Mouse (Mus musculus) heart, adult 2 months (tissue): ENCODE measurements around the gene Tnrc18. TPM values are rescaled to one million over a fixed set of nuclear protein-coding genes. Genes with fewer than 3 reads are reported as not detected.

Experiments
- DNase-seq, 2 experiments: peaks; one replicate each; pipeline ENCODE4 v3.0.0; 2021
- H3K27ac ChIP-seq: fragments of 200-600 bp; 2 replicates; pipeline ENCODE4 v1.8.1; 2022
- H3K27me3 ChIP-seq: fragments of 200-500 bp; 2 replicates; pipeline ENCODE4 v1.6.1; 2012; ENCODE audit warnings: mild to moderate bottlenecking, low read length, inconsistent platforms, mixed read lengths; ENCODE audit not compliant: control insufficient read depth, insufficient read depth
- H3K36me3 ChIP-seq: fragments of 200-500 bp; 2 replicates; pipeline ENCODE4 v1.6.1; 2012; ENCODE audit warnings: low read length, inconsistent platforms; ENCODE audit not compliant: control insufficient read depth, insufficient read depth
- H3K4me1 ChIP-seq: fragments of 200-500 bp; 2 replicates; pipeline ENCODE4 v1.6.1; 2011; ENCODE audit warnings: low read length; ENCODE audit not compliant: control insufficient read depth, insufficient read depth
- H3K4me3 ChIP-seq: fragments of 200-600 bp; 2 replicates; pipeline ENCODE4 v1.8.1; 2022
- H3K79me2 ChIP-seq: fragments of 200-500 bp; replicated peaks from 2 replicates; pipeline ENCODE4 v1.6.1; 2012; ENCODE audit warnings: mild to moderate bottlenecking, inconsistent platforms, low read length, moderate library complexity, mixed read lengths; ENCODE audit not compliant: control insufficient read depth, insufficient read depth
- H3K9ac ChIP-seq: fragments of 200-500 bp; 2 replicates; pipeline ENCODE4 v1.6.1; 2012; ENCODE audit warnings: low read depth, mild to moderate bottlenecking, control low read depth, inconsistent platforms, low read length, mixed read lengths
- CTCF ChIP-seq: fragments of 200-600 bp; IDR thresholded peaks from 2 replicates; pipeline ENCODE4 v1.8.1; 2022; ENCODE audit warnings: antibody characterized with exemption, mild to moderate bottlenecking, moderate library complexity
- EP300 ChIP-seq: fragments of 200-500 bp; IDR thresholded peaks from 2 replicates; pipeline ENCODE4 v1.6.1; 2011; ENCODE audit warnings: low read depth, low read length, control low read depth; ENCODE audit not compliant: insufficient read depth
- POLR2A ChIP-seq: fragments of 200-500 bp; IDR thresholded peaks from 2 replicates; pipeline ENCODE4 v1.6.1; 2011; ENCODE audit warnings: mild to moderate bottlenecking, low read depth, low read length, control low read depth; ENCODE audit not compliant: insufficient read depth
- WGBS: fragments of 180-500 bp; shearing (Covaris S2); methylation state at CpG from one replicate; pipeline ENCODE4 v1.1.7; 2018; 5-methylcytosine and 5-hydroxymethylcytosine counted together
- intact Hi-C: fragments of 180-260 bp; cut with DNase I; formaldehyde crosslinking; loops from one replicate; pipeline ENCODE4 v1.15.1; 2025
- polyA plus RNA-seq: library from polyadenylated mRNA; depleted of rRNA; stranded (reverse); fragments of >200 nt; gene quantifications from 2 replicates; pipeline ENCODE4 v1.2.3, GENCODE M21; 2012
- total RNA-seq, 2 experiments: library from RNA; stranded (reverse); gene quantifications; 2 replicates each; pipeline ENCODE4 v1.2.3; 2021

Gene Tnrc18
- total and polyA plus RNA-seq, 3 experiments: 18.5 to 60.3 (median 49.7) TPM

- H3K27me3 ChIP-seq: peaks cover 5% of the 10 kb centered on the region
- 0 out of 2 replicates have a peak overlapping the region, but pooled peaks have one; percentile 9 for H3K9ac ChIP-seq
- peak overlapping the region; percentile 46 for H3K4me3 ChIP-seq
- no peak for DNase-seq
- WGBS: under 1% methylated on average over 59 of the region's 72 CpGs
- no peak overlapping the region for H3K27ac ChIP-seq
- H3K79me2 ChIP-seq: no peaks in the 10 kb centered on the region
- H3K36me3 ChIP-seq: no peaks in the 10 kb centered on the region
- H3K4me1 ChIP-seq: no peaks in the 10 kb centered on the region
- intact Hi-C loops: no loop called here
- no peak for TF ChIP-seq EP300
- no peak for TF ChIP-seq POLR2A
- TF ChIP-seq CTCF: no peak
Observed at GRCm38 (mm10) chr5:142701651-142702510, 115.6 kb downstream of the Tnrc18 start.

GRCm38 (mm10) chr5:142700842-142701589, 116.4 kb downstream of the Tnrc18 start:
- TF ChIP-seq CTCF (no peak), EP300 (no peak), POLR2A (no peak)
- Histone ChIP-seq H3K27ac (no peak overlapping the region), H3K4me1 (no peaks in the 10 kb centered on the region), H3K27me3 (peaks cover 5% of the 10 kb centered on the region), H3K36me3 (no peaks in the 10 kb centered on the region), H3K9ac (no peak overlapping the region), H3K79me2 (no peaks in the 10 kb centered on the region), H3K4me3 (no peak overlapping the region)
- intact Hi-C loops: no loop called here
- 10% methylated on average over 15 of the region's 15 CpGs for WGBS
- no peak for DNase-seq

GRCm38 (mm10) chr5:142697742-142698141, 119.7 kb downstream of the Tnrc18 start:
- no peak for TF ChIP-seq POLR2A
- no peak for TF ChIP-seq CTCF
- no peak for TF ChIP-seq EP300
- DNase-seq: no peak
- no peak overlapping the region for H3K27ac ChIP-seq
- no peaks in the 10 kb centered on the region for H3K4me1 ChIP-seq
- H3K79me2 ChIP-seq: no peaks in the 10 kb centered on the region
- no peak overlapping the region for H3K9ac ChIP-seq
- H3K36me3 ChIP-seq: no peaks in the 10 kb centered on the region
- 54% methylated on average over 2 of the region's 2 CpGs for WGBS
- H3K27me3 ChIP-seq: peaks cover 6% of the 10 kb centered on the region
- H3K4me3 ChIP-seq: no peak overlapping the region
- intact Hi-C loops: no loop called here

GRCm38 (mm10) chr5:142696865-142697264, 120.6 kb downstream of the Tnrc18 start:
- H3K36me3 ChIP-seq: no peaks in the 10 kb centered on the region
- intact Hi-C loops: no loop called here

GRCm38 (mm10) chr5:142696258-142696657, 121.2 kb downstream of the Tnrc18 start:
- H3K4me1 ChIP-seq: no peaks in the 10 kb centered on the region
- H3K79me2 ChIP-seq: no peaks in the 10 kb centered on the region
- no peak overlapping the region for H3K9ac ChIP-seq
- no peak for DNase-seq
- WGBS: 23% methylated on average over 6 of the region's 6 CpGs
- H3K27me3 ChIP-seq: peaks cover 7% of the 10 kb centered on the region
- H3K27ac ChIP-seq: no peak overlapping the region
- no peak overlapping the region for H3K4me3 ChIP-seq
- intact Hi-C loops: no loop called here
- no peaks in the 10 kb centered on the region for H3K36me3 ChIP-seq
- no peak for TF ChIP-seq EP300
- no peak for TF ChIP-seq POLR2A
- no peak for TF ChIP-seq CTCF

More at GRCm38 (mm10) chr5:142696865-142697264, 120.6 kb downstream of the Tnrc18 start:
- no peak overlapping the region for H3K27ac ChIP-seq
- peaks cover 7% of the 10 kb centered on the region for H3K27me3 ChIP-seq
- DNase-seq: no peak
- H3K4me1 ChIP-seq: no peaks in the 10 kb centered on the region
- H3K79me2 ChIP-seq: no peaks in the 10 kb centered on the region
- no peak overlapping the region for H3K4me3 ChIP-seq
- no peak overlapping the region for H3K9ac ChIP-seq
- 85% methylated on average over 6 of the region's 6 CpGs for WGBS
- TF ChIP-seq CTCF: no peak
